Mouse (Mus musculus) gonadal fat pad, adult 2 months (tissue): Measurements from ENCODE around the gene Nme2. TPM values are rescaled to one million over a fixed set of nuclear protein-coding genes. Genes with fewer than 3 reads are reported as not detected.

Source experiments
- polyA plus RNA-seq: library from polyadenylated mRNA; depleted of rRNA; stranded (reverse); fragments of >200 nt; gene quantifications from 2 replicates; pipeline ENCODE4 v1.2.3, GENCODE M21; 2012; rRNA removed

Nme2 gene
- polyA plus RNA-seq, 1 experiment = 256 TPM

Other genes starting within 250 kb of the Nme2 start
- 4.1 and 4.8 TPM in 2 replicates for gene Utp18, start 70.5 kb downstream of the Nme2 start, polyA plus RNA-seq
- 6.2 and 7.0 TPM in 2 replicates for gene Mbtd1, start 70.4 kb downstream of the Nme2 start, polyA plus RNA-seq
- gene Gm20390, start 12.0 kb upstream of the Nme2 start, polyA plus RNA-seq = 22.2 and 45.8 TPM in 2 replicates
- 65.3 and 109 TPM in 2 replicates for gene Nme1, start 12.3 kb upstream of the Nme2 start, polyA plus RNA-seq
- gene Spag9, start 39.8 kb upstream of the Nme2 start, polyA plus RNA-seq = 23.5 and 25.7 TPM in 2 replicates